Comparison of ENCODE assay signal across 8 mouse cellular contexts in the genomic region with DNA sequence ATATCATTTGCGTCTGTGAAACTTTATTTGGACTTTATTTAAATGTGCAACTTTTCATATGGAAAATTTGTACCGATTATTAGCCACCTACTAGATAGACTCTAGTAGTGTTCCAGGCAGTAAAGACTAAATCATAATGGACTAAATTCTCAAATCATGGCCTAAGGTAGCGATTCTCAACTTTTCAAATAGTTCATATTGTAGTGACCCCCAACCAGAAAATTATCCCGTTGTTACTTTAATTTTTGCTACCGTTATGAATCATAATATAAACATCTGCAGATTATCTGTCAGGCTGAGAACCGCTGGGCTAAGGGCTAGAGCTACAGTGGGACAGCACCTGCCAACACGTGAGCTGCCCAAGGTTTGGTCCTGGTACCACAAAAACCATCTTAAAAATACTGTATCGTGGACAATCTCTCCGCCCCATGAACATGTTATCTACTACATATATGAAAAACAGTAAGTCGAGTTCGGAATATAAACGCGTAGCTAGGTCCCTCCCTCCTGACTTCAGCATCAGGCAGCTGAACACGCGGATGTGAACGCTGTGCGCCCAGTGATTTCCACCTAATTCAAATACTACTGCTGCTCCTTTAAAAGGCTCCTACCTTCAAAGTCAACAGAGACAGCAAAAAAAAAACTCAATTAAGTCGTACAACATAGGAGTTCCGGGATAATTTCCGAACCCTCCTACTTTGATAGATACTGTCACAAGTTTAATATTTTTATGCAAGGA. TPM values are rescaled to one million over a fixed set of nuclear protein-coding genes. Genes with fewer than 3 reads are reported as not detected.
DNase-seq lines count a peak whose midpoint lies in the region; ATAC-seq and TF ChIP-seq lines count a peak whose summit lies in the region.

No protein-coding gene starts in this region.

- TF ChIP-seq POLR2A in thymus, adult 2 months (IDR thresholded peaks at IDR 0.05; ENCODE audit: control insufficient read depth, extremely low read depth, insufficient read depth, low read length, poor library complexity): no peak
- no peak for TF ChIP-seq POLR2A in cortical plate, adult 2 months (IDR thresholded peaks at IDR 0.05; ENCODE audit: extremely low read depth, insufficient read depth, low read length)

- H3K9me3 ChIP-seq in hindbrain, embryonic 15.5 days: no peaks in the 10 kb centered on the region
- no peaks in the 10 kb centered on the region for H3K9me3 ChIP-seq in midbrain, embryonic 14.5 days (ENCODE audit: control insufficient read depth, low read length)

- ATAC-seq in hindbrain, embryonic 15.5 days (ENCODE audit: low FRiP score, low read depth): no peak
- ATAC-seq in midbrain, embryonic 14.5 days (ENCODE audit: low FRiP score, low TSS enrichment): no peak
- ATAC-seq in cerebellum, adult (ENCODE audit: insufficient number of reproducible peaks, low FRiP score, low TSS enrichment): no peak

- no peak for TF ChIP-seq CTCF in thymus, adult 2 months (IDR thresholded peaks at IDR 0.05; ENCODE audit: borderline replicate concordance, control insufficient read depth, extremely low read depth, insufficient read depth, low read length, poor library complexity)
- TF ChIP-seq CTCF in cortical plate, adult 2 months (IDR thresholded peaks at IDR 0.05; ENCODE audit: extremely low read depth, insufficient read depth, low read length): no peak

- H3K4me3 ChIP-seq in thymus, adult 2 months (ENCODE audit: control insufficient read depth, insufficient read depth, low read length): peak overlapping the region; percentile 39
- peak overlapping the region; percentile 76 for H3K4me3 ChIP-seq in cortical plate, adult 2 months (ENCODE audit: insufficient read depth, low read length)
- peak overlapping the region; percentile 98 for H3K4me3 ChIP-seq in hindbrain, embryonic 15.5 days
- H3K4me3 ChIP-seq in midbrain, embryonic 14.5 days (replicated peaks; ENCODE audit: low read depth, low read length): peak overlapping the region; percentile 91

- H3K27me3 ChIP-seq in thymus, adult 2 months (ENCODE audit: control insufficient read depth, insufficient read depth, low read length): no peaks in the 10 kb centered on the region
- H3K27me3 ChIP-seq in hindbrain, embryonic 15.5 days: no peaks in the 10 kb centered on the region
- no peaks in the 10 kb centered on the region for H3K27me3 ChIP-seq in midbrain, embryonic 14.5 days (ENCODE audit: control insufficient read depth, insufficient read depth, low read length)

- peak overlapping the region; percentile 98 for H3K4me2 ChIP-seq in hindbrain, embryonic 15.5 days
- H3K4me2 ChIP-seq in midbrain, embryonic 14.5 days (ENCODE audit: low read length): peak overlapping the region; percentile 92

- 9% methylated on average over 20 of the region's 20 CpGs for WGBS in thymus, adult 2 months
- WGBS in hindbrain, embryonic 15.5 days: 14% methylated on average over 20 of the region's 20 CpGs
- WGBS in midbrain, embryonic 14.5 days: 14% methylated on average over 20 of the region's 20 CpGs

- peaks cover 11% of the 10 kb centered on the region for H3K4me1 ChIP-seq in thymus, adult 2 months (replicated peaks; ENCODE audit: control insufficient read depth, insufficient read depth, low read length)
- peaks cover 2% of the 10 kb centered on the region; the same call in 1 of the 2 replicates for H3K4me1 ChIP-seq in cortical plate, adult 2 months (ENCODE audit: control insufficient read depth, insufficient read depth, low read length)
- H3K4me1 ChIP-seq in hindbrain, embryonic 15.5 days (replicated peaks): peaks cover 24% of the 10 kb centered on the region
- peaks cover 13% of the 10 kb centered on the region for H3K4me1 ChIP-seq in midbrain, embryonic 14.5 days (ENCODE audit: control insufficient read depth, insufficient read depth, low read length)

- peaks cover 12% of the 10 kb centered on the region for H3K36me3 ChIP-seq in thymus, adult 2 months (ENCODE audit: control insufficient read depth, insufficient read depth, low read length)
- H3K36me3 ChIP-seq in hindbrain, embryonic 15.5 days: peaks cover 21% of the 10 kb centered on the region; the same call in 1 of the 2 replicates
- peaks cover 21% of the 10 kb centered on the region for H3K36me3 ChIP-seq in midbrain, embryonic 14.5 days (ENCODE audit: control insufficient read depth, insufficient read depth, low read length)

- no peak overlapping the region for H3K27ac ChIP-seq in thymus, adult 2 months (ENCODE audit: control insufficient read depth, insufficient read depth, low read length)
- H3K27ac ChIP-seq in cortical plate, adult 2 months (ENCODE audit: insufficient read depth, low read length): no peak overlapping the region
- H3K27ac ChIP-seq in hindbrain, embryonic 15.5 days (replicated peaks): no peak overlapping the region
- H3K27ac ChIP-seq in midbrain, embryonic 14.5 days (replicated peaks; ENCODE audit: low read depth, low read length): no peak overlapping the region

- peak overlapping the region; percentile 89 for H3K9ac ChIP-seq in hindbrain, embryonic 15.5 days
- H3K9ac ChIP-seq in midbrain, embryonic 14.5 days (replicated peaks; ENCODE audit: low read length): peak overlapping the region; percentile 72

- DNase-seq in thymus, adult 2 months: no peak
- no peak for DNase-seq in thymus, postnatal 10 days (ENCODE audit: low spot score in 2 of 2)
- peak; percentile 5 for DNase-seq in midbrain, embryonic 14.5 days
- no peak for DNase-seq in urinary bladder, postnatal 36 days (ENCODE audit: low spot score in 2 of 2)
- no peak for DNase-seq in ovary, adult 18-20 months (ENCODE audit: low spot score)

RNA-seq across cellular contexts. Expression of gene Ddx21, which starts 0.9 kb away (rescaled TPM):
- polyA plus RNA-seq in thymus, adult 2 months (2012; rRNA removed): 19.4 and 22.7 TPM in 2 replicates
- 16.0 and 17.4 TPM in 2 replicates for polyA plus RNA-seq in cortical plate, adult 2 months (2012; rRNA removed)
- polyA plus RNA-seq in hindbrain, embryonic 15.5 days (2015; fragmentation: Nextera tagmentation; extraction: Ambion mirVana): 12.4 and 12.9 TPM in 2 replicates
- polyA plus RNA-seq in midbrain, embryonic 14.5 days (2014; fragmentation: Nextera tagmentation; extraction: Ambion mirVana): 16.8 and 23.7 TPM in 2 replicates

RNA-seq across cellular contexts. Expression of gene Kif1bp, which starts 23.0 kb away (rescaled TPM):
- 43.4 and 45.7 TPM in 2 replicates for polyA plus RNA-seq in thymus, adult 2 months (2012; rRNA removed)
- polyA plus RNA-seq in cortical plate, adult 2 months (2012; rRNA removed): 141 and 142 TPM in 2 replicates
- 73.3 and 77.9 TPM in 2 replicates for polyA plus RNA-seq in hindbrain, embryonic 15.5 days (2015; fragmentation: Nextera tagmentation; extraction: Ambion mirVana)
- 75.3 and 85.3 TPM in 2 replicates for polyA plus RNA-seq in midbrain, embryonic 14.5 days (2014; fragmentation: Nextera tagmentation; extraction: Ambion mirVana)

RNA-seq across cellular contexts. Expression of gene Ddx50, which starts 49.8 kb away (rescaled TPM):
- polyA plus RNA-seq in thymus, adult 2 months (2012; rRNA removed): 12.9 and 13.6 TPM in 2 replicates
- 77.5 and 78.3 TPM in 2 replicates for polyA plus RNA-seq in cortical plate, adult 2 months (2012; rRNA removed)
- polyA plus RNA-seq in hindbrain, embryonic 15.5 days (2015; fragmentation: Nextera tagmentation; extraction: Ambion mirVana): 82.8 and 83.0 TPM in 2 replicates
- polyA plus RNA-seq in midbrain, embryonic 14.5 days (2014; fragmentation: Nextera tagmentation; extraction: Ambion mirVana): 81.5 and 103 TPM in 2 replicates

Comparison
In these comparisons a context has a peak if more than half of its experiments do, and no peak if none do; other contexts are left out.
1. H3K4me3 ChIP-seq: peak in every context shown above with its lines; median percentile 98 in hindbrain, embryonic 15.5 days; 91 in midbrain, embryonic 14.5 days; 76 in cortical plate, adult 2 months; 39 in thymus, adult 2 months.